Mouse (Mus musculus): ENCODE measurements at regions not wholly inside any gene's neighbourhood (a gene's known extent, or its start where the extent isn't known, plus 50 kb on each side); places are given as distances from the start of the nearest gene placed in this dataset.

GRCm38 (mm10) chr1:73270787-73271391, 255.2 kb upstream of the Tnp1 start:
- H3K27ac ChIP-seq (ENCODE audit: low read length): no peak overlapping the region
- H3K4me3 ChIP-seq (ENCODE audit: low read depth, low read length): no peak overlapping the region
- H3K9ac ChIP-seq (replicated peaks; ENCODE audit: low read depth): no peak overlapping the region
- no peak overlapping the region for H3K4me2 ChIP-seq (replicated peaks; ENCODE audit: low read depth, low read length)
- H3K27me3 ChIP-seq (replicated peaks; ENCODE audit: insufficient read depth, low read length): no peaks in the 10 kb centered on the region
- TF ChIP-seq CTCF (IDR thresholded peaks at IDR 0.05) (no peak), EP300 (IDR thresholded peaks at IDR 0.05) (no peak)
- WGBS: 65% methylated on average over 6 of the region's 6 CpGs
- ATAC-seq (no peak), DNase-seq (ENCODE audit: low spot score) (peak; percentile 16)
- no peaks in the 10 kb centered on the region for H3K9me3 ChIP-seq (ENCODE audit: low read length)
- no peaks in the 10 kb centered on the region for H3K36me3 ChIP-seq (ENCODE audit: insufficient read depth, low read length)
- H3K4me1 ChIP-seq (ENCODE audit: insufficient read depth, low read depth, low read length): no peaks in the 10 kb centered on the region

- H3K9ac ChIP-seq (replicated peaks; ENCODE audit: low read depth): no peak overlapping the region
Measured at GRCm38 (mm10) chr1:73269051-73269755, 253.5 kb upstream of the Tnp1 start.

GRCm38 (mm10) chr1:73265009-73265408, 249.3 kb upstream of the Tnp1 start:
- Histone ChIP-seq H3K4me3 (ENCODE audit: low read depth, low read length) (no peak overlapping the region), H3K27me3 (replicated peaks; ENCODE audit: insufficient read depth, low read length) (no peaks in the 10 kb centered on the region), H3K4me1 (ENCODE audit: insufficient read depth, low read depth, low read length) (no peaks in the 10 kb centered on the region), H3K9me3 (ENCODE audit: low read length) (no peaks in the 10 kb centered on the region), H3K27ac (ENCODE audit: low read length) (no peak overlapping the region), H3K9ac (replicated peaks; ENCODE audit: low read depth) (no peak overlapping the region), H3K36me3 (ENCODE audit: insufficient read depth, low read length) (no peaks in the 10 kb centered on the region), H3K4me2 (replicated peaks; ENCODE audit: low read depth, low read length) (no peak overlapping the region)
- TF ChIP-seq EP300 (IDR thresholded peaks at IDR 0.05): no peak
- no peak for ATAC-seq
- 34% methylated on average over 4 of the region's 4 CpGs for WGBS
- DNase-seq (ENCODE audit: low spot score): peak; percentile 14

More at GRCm38 (mm10) chr1:73269051-73269755, 253.5 kb upstream of the Tnp1 start:
- Histone ChIP-seq H3K4me1 (ENCODE audit: insufficient read depth, low read depth, low read length) (no peaks in the 10 kb centered on the region), H3K27ac (ENCODE audit: low read length) (no peak overlapping the region), H3K4me3 (ENCODE audit: low read depth, low read length) (no peak overlapping the region), H3K27me3 (replicated peaks; ENCODE audit: insufficient read depth, low read length) (no peaks in the 10 kb centered on the region), H3K36me3 (ENCODE audit: insufficient read depth, low read length) (no peaks in the 10 kb centered on the region), H3K4me2 (replicated peaks; ENCODE audit: low read depth, low read length) (no peak overlapping the region), H3K9me3 (ENCODE audit: low read length) (no peaks in the 10 kb centered on the region)
- TF ChIP-seq CTCF (IDR thresholded peaks at IDR 0.05) (no peak), EP300 (IDR thresholded peaks at IDR 0.05) (no peak)
- ATAC-seq: no peak
- whole genome bisulfite sequencing: 60% methylated on average over 7 of the region's 7 CpGs
- no peak for DNase-seq (ENCODE audit: low spot score)

GRCm38 (mm10) chr1:73264245-73264644, 248.5 kb upstream of the Tnp1 start:
- 56% methylated on average over 7 of the region's 7 CpGs for WGBS
- no peak overlapping the region for H3K4me2 ChIP-seq (replicated peaks; ENCODE audit: low read depth, low read length)
- no peak overlapping the region for H3K9ac ChIP-seq (replicated peaks; ENCODE audit: low read depth)
- no peaks in the 10 kb centered on the region for H3K27me3 ChIP-seq (replicated peaks; ENCODE audit: insufficient read depth, low read length)
- H3K36me3 ChIP-seq (ENCODE audit: insufficient read depth, low read length): no peaks in the 10 kb centered on the region
- H3K27ac ChIP-seq (ENCODE audit: low read length): no peak overlapping the region
- H3K4me1 ChIP-seq (ENCODE audit: insufficient read depth, low read depth, low read length): no peaks in the 10 kb centered on the region
- ATAC-seq (no peak), DNase-seq (ENCODE audit: low spot score) (no peak)
- H3K9me3 ChIP-seq (ENCODE audit: low read length): no peaks in the 10 kb centered on the region
- TF ChIP-seq EP300 (IDR thresholded peaks at IDR 0.05) (no peak), CTCF (IDR thresholded peaks at IDR 0.05) (no peak)
- H3K4me3 ChIP-seq (ENCODE audit: low read depth, low read length): no peak overlapping the region

GRCm38 (mm10) chr1:73259525-73260098, 243.9 kb upstream of the Tnp1 start:
- peak; percentile 67 for ATAC-seq
- 32% methylated on average over 5 of the region's 5 CpGs for WGBS
- no peak overlapping the region for H3K4me2 ChIP-seq (replicated peaks; ENCODE audit: low read depth, low read length)

GRCm38 (mm10) chr1:73257263-73257662, 241.6 kb upstream of the Tnp1 start:
- ATAC-seq (no peak), DNase-seq (ENCODE audit: low spot score) (no peak)
- TF ChIP-seq CTCF (IDR thresholded peaks at IDR 0.05): no peak
- TF ChIP-seq EP300 (IDR thresholded peaks at IDR 0.05): no peak
- no peak overlapping the region for H3K4me3 ChIP-seq (ENCODE audit: low read depth, low read length)
- no peaks in the 10 kb centered on the region for H3K27me3 ChIP-seq (replicated peaks; ENCODE audit: insufficient read depth, low read length)
- H3K36me3 ChIP-seq (ENCODE audit: insufficient read depth, low read length): no peaks in the 10 kb centered on the region
- H3K4me1 ChIP-seq (ENCODE audit: insufficient read depth, low read depth, low read length): no peaks in the 10 kb centered on the region
- no peak overlapping the region for H3K27ac ChIP-seq (ENCODE audit: low read length)
- no peak overlapping the region for H3K9ac ChIP-seq (replicated peaks; ENCODE audit: low read depth)
- no peak overlapping the region for H3K4me2 ChIP-seq (replicated peaks; ENCODE audit: low read depth, low read length)
- WGBS: 79% methylated on average over 2 of the region's 2 CpGs
- H3K9me3 ChIP-seq (ENCODE audit: low read length): no peaks in the 10 kb centered on the region

More at GRCm38 (mm10) chr1:73259525-73260098, 243.9 kb upstream of the Tnp1 start:
- Histone ChIP-seq H3K9me3 (ENCODE audit: low read length) (no peaks in the 10 kb centered on the region), H3K27ac (ENCODE audit: low read length) (no peak overlapping the region), H3K9ac (replicated peaks; ENCODE audit: low read depth) (no peak overlapping the region), H3K36me3 (ENCODE audit: insufficient read depth, low read length) (no peaks in the 10 kb centered on the region), H3K27me3 (replicated peaks; ENCODE audit: insufficient read depth, low read length) (no peaks in the 10 kb centered on the region), H3K4me1 (ENCODE audit: insufficient read depth, low read depth, low read length) (no peaks in the 10 kb centered on the region), H3K4me3 (ENCODE audit: low read depth, low read length) (no peak overlapping the region)
- DNase-seq (ENCODE audit: low spot score): peak; percentile 61
- no peak for TF ChIP-seq CTCF (IDR thresholded peaks at IDR 0.05)
- no peak for TF ChIP-seq EP300 (IDR thresholded peaks at IDR 0.05)
